Mouse (Mus musculus) G1E (cell line): Measurements from ENCODE around the gene Fam47e. TPM values are rescaled to one million over a fixed set of nuclear protein-coding genes. Genes with fewer than 3 reads are reported as not detected.

Source experiments
- ATAC-seq: 2 replicates; pipeline ENCODE4 v1.8.0; 2016; ENCODE audit warnings: mild to moderate bottlenecking; ENCODE audit not compliant: insufficient number of reproducible peaks, poor library complexity, low FRiP score, severe bottlenecking; ENCODE audit errors: extremely low read depth
- DNase-seq: peaks from one replicate; pipeline ENCODE4 v3.0.0; 2012; ENCODE audit warnings: low spot score
- H3K27me3 ChIP-seq: 2 replicates; pipeline ENCODE4 v1.6.1; 2012; ENCODE audit warnings: mild to moderate bottlenecking, low read length, inconsistent platforms; ENCODE audit not compliant: insufficient read depth
- H3K36me3 ChIP-seq: replicated peaks from 2 replicates; pipeline ENCODE3; 2012; ENCODE audit warnings: mild to moderate bottlenecking, inconsistent platforms
- H3K4me1 ChIP-seq: 2 replicates; pipeline ENCODE4 v1.6.1; 2012; ENCODE audit warnings: low read depth, low read length, inconsistent platforms, mixed read lengths; ENCODE audit not compliant: insufficient read depth
- H3K4me3 ChIP-seq: 2 replicates; pipeline ENCODE4 v1.5.1; 2012; ENCODE audit warnings: low read depth, mild to moderate bottlenecking, inconsistent platforms, low read length, moderate library complexity, mixed read lengths
- H3K9me3 ChIP-seq: replicated peaks from 2 replicates; pipeline ENCODE4 v1.6.1; 2012; ENCODE audit warnings: inconsistent platforms
- CTCF ChIP-seq: IDR thresholded peaks from 2 replicates; pipeline ENCODE4 v1.5.1; 2012; ENCODE audit warnings: low read depth, low read length, inconsistent platforms, mixed read lengths
- GATA1 ChIP-seq: IDR thresholded peaks from 2 replicates; pipeline ENCODE4 v1.6.1; 2012; ENCODE audit warnings: borderline replicate concordance, low read length, inconsistent platforms, mixed read lengths
- GATA2 ChIP-seq: IDR thresholded peaks from 2 replicates; pipeline ENCODE4 v1.6.1; 2012; ENCODE audit warnings: low read depth, low read length, inconsistent platforms, borderline replicate concordance
- POLR2AphosphoS5 ChIP-seq: IDR thresholded peaks from 2 replicates; pipeline ENCODE4 v1.6.1; 2012; ENCODE audit warnings: low read depth, low read length, inconsistent platforms; ENCODE audit not compliant: insufficient replicate concordance
- TAL1 ChIP-seq: conservative IDR thresholded peaks from 2 replicates; pipeline ENCODE4 v1.6.1; 2012; ENCODE audit warnings: low read depth, low read length, inconsistent platforms, mixed read lengths
- polyA plus RNA-seq: library from polyadenylated mRNA; stranded (reverse); fragments of >175 nt; gene quantifications from 2 replicates; pipeline ENCODE4 v1.2.3, GENCODE M21; 2012
- total RNA-seq, 2 experiments: library from RNA; stranded (forward) in 1 of 2; stranded (reverse) in 1 of 2; fragments of 200-1000 nt in 1 of 2; fragments of >200 nt in 1 of 2; fragmentation: Nextera tagmentation in 1 of 2; gene quantifications; 2 replicates each; pipeline ENCODE4 v1.2.3; 2014 to 2017

Gene Fam47e
- total and polyA plus RNA-seq, 3 experiments: 0.22 TPM; not detected in 2

GRCm38 (mm10) chr5:92524821-92525258, 30.0 kb upstream of the Fam47e start:
- H3K36me3 ChIP-seq: no peaks in the 10 kb centered on the region
- no peak for DNase-seq
- no peaks in the 10 kb centered on the region for H3K9me3 ChIP-seq
- TF ChIP-seq TAL1: no peak
- TF ChIP-seq POLR2AphosphoS5: no peak
- no peak for ATAC-seq
- peaks cover 4% of the 10 kb centered on the region; the same call in 1 of the 2 replicates for H3K27me3 ChIP-seq
- no peak overlapping the region for H3K4me3 ChIP-seq
- H3K4me1 ChIP-seq: no peaks in the 10 kb centered on the region

- no peaks in the 10 kb centered on the region for H3K9me3 ChIP-seq
- no peak overlapping the region for H3K4me3 ChIP-seq
- ATAC-seq (no peak), DNase-seq (no peak)
- H3K27me3 ChIP-seq: no peaks in the 10 kb centered on the region
- TF ChIP-seq GATA2 (no peak), CTCF (no peak), GATA1 (no peak), TAL1 (no peak), POLR2AphosphoS5 (no peak)
- H3K4me1 ChIP-seq: no peaks in the 10 kb centered on the region
- no peaks in the 10 kb centered on the region for H3K36me3 ChIP-seq
These were observed 15.2 kb upstream of the Fam47e start for GRCm38 (mm10) chr5:92539698-92540097.

GRCm38 (mm10) chr5:92552611-92553010, 2.3 kb upstream of the Fam47e start:
- H3K36me3 ChIP-seq: no peaks in the 10 kb centered on the region
- DNase-seq (no peak), ATAC-seq (no peak)
- H3K4me3 ChIP-seq: no peak overlapping the region
- H3K9me3 ChIP-seq: no peaks in the 10 kb centered on the region
- TF ChIP-seq POLR2AphosphoS5: no peak
- no peak for TF ChIP-seq CTCF
- no peak for TF ChIP-seq TAL1
- TF ChIP-seq GATA2: no peak
- TF ChIP-seq GATA1: no peak
- H3K27me3 ChIP-seq: 0 out of 2 replicates have a peak, but pooled peaks cover 3% of the 10 kb centered on the region
- no peaks in the 10 kb centered on the region for H3K4me1 ChIP-seq

- Histone ChIP-seq H3K36me3 (no peaks in the 10 kb centered on the region), H3K4me3 (no peak overlapping the region), H3K4me1 (no peaks in the 10 kb centered on the region), H3K9me3 (no peaks in the 10 kb centered on the region), H3K27me3 (0 out of 2 replicates have a peak, but pooled peaks cover 3% of the 10 kb centered on the region)
- ATAC-seq: no peak
- no peak for TF ChIP-seq GATA1
- TF ChIP-seq TAL1: no peak
- no peak for TF ChIP-seq POLR2AphosphoS5
- no peak for TF ChIP-seq CTCF
- no peak for TF ChIP-seq GATA2
- DNase-seq: no peak
These were observed 930 bp upstream of the Fam47e start for GRCm38 (mm10) chr5:92553939-92554338.

- DNase-seq: no peak
- H3K27me3 ChIP-seq: 0 out of 2 replicates have a peak, but pooled peaks cover 3% of the 10 kb centered on the region
- H3K4me1 ChIP-seq: no peaks in the 10 kb centered on the region
- no peaks in the 10 kb centered on the region for H3K36me3 ChIP-seq
- TF ChIP-seq CTCF (no peak), GATA2 (no peak), POLR2AphosphoS5 (no peak), GATA1 (no peak), TAL1 (no peak)
- ATAC-seq: no peak
- H3K9me3 ChIP-seq: no peaks in the 10 kb centered on the region
- H3K4me3 ChIP-seq: no peak overlapping the region
These were observed 426 bp upstream of the Fam47e start for GRCm38 (mm10) chr5:92554443-92554842.

GRCm38 (mm10) chr5:92555905-92556304, 1.0 kb downstream of the Fam47e start:
- H3K4me1 ChIP-seq: no peaks in the 10 kb centered on the region
- no peak for ATAC-seq
- H3K36me3 ChIP-seq: no peaks in the 10 kb centered on the region
- DNase-seq: no peak
- H3K4me3 ChIP-seq: no peak overlapping the region
- peaks cover 9% of the 10 kb centered on the region for H3K27me3 ChIP-seq
- H3K9me3 ChIP-seq: no peaks in the 10 kb centered on the region
- TF ChIP-seq GATA1: no peak
- TF ChIP-seq TAL1: no peak
- TF ChIP-seq POLR2AphosphoS5: no peak
- TF ChIP-seq GATA2: no peak
- TF ChIP-seq CTCF: no peak
